Mouse (Mus musculus) heart, postnatal 10 days (tissue): ENCODE measurements at regions not wholly inside any gene's neighbourhood (a gene's known extent, or its start where the extent isn't known, plus 50 kb on each side); places are given as distances from the start of the nearest gene placed in this dataset.

Experiments
- DNase-seq, 2 experiments: peaks; one replicate each; pipeline ENCODE4 v3.0.0; 2021
- intact Hi-C: fragments of 180-260 bp; cut with DNase I; formaldehyde crosslinking; loops from one replicate; pipeline ENCODE4 v1.15.1; 2025

- intact Hi-C loops, result no loop called here
- no peak for DNase-seq
Measured at GRCm38 (mm10) chr3:149819863-149820262, 829.5 kb upstream of the Adgrl2 start.

GRCm38 (mm10) chr3:149819081-149819480 is 828.7 kb upstream of the Adgrl2 start:
- no peak for DNase-seq
- intact Hi-C loops, result no loop called here

DNA sequence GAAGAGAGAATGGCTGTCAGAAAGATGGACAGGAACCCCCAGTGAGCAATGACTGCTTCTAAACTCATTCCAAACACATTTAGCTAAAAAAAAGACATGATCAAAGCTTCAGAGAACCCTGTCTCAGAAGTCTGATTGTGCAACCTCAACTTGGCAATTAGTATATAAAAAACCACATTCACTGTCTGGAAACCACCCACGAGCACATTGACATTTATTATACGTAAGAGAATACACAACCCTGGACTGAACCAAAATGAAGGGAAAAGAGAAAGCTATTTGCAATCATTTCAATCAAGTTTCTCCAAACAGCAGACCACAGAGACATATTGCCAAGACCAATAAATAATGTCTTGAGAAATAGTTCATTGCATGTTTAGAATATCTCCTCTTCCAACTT is 820.7 kb upstream of the Adgrl2 start:
- no peak for DNase-seq
- intact Hi-C loops, result no loop called here

DNA sequence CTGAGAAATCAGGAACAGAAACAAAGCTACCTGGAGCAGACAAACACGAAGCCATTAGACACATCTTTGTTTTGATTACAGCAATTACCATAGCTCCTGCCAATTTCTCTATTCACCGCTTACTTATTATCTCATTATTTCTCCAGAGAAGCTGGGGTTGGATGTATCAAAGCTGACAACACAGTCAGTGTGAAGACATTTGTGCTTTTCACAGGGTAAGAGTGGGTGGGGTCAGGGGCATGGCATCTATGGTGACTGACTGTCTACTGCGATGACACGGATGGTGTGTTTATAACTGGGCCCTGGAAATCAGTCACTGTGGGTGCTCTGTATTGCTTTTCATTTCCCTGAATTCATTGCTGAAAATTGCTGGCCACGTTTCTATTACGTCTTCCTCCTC is 815.0 kb upstream of the Adgrl2 start:
- intact Hi-C loops, result no loop called here
- no peak for DNase-seq

DNA sequence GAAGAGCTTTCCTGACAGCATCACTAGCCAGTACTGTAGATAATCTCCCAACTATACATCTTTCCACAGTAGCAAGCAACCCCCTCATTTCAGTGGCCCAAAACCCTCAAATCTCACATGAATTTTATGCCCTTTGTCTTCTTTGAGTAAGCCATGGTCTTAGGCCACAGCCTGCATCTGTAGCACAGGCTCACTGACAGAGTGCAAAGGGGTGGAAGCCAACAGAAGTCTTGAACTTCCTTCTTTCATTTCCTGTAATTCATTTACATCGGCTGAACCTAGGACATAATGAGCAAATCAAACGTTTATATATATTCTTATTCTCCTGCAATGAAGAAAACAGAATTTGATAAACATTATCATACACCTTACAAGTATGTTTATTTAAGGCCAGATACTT is 805.8 kb upstream of the Adgrl2 start:
- DNase-seq, result no peak
- intact Hi-C loops, result no loop called here

- DNase-seq, result no peak
- intact Hi-C loops, result no loop called here
Measured at GRCm38 (mm10) chr3:149791593-149791992, 801.2 kb upstream of the Adgrl2 start.

GRCm38 (mm10) chr3:149786096-149786495 is 795.7 kb upstream of the Adgrl2 start:
- no peak for DNase-seq
- intact Hi-C loops, result no loop called here

DNA sequence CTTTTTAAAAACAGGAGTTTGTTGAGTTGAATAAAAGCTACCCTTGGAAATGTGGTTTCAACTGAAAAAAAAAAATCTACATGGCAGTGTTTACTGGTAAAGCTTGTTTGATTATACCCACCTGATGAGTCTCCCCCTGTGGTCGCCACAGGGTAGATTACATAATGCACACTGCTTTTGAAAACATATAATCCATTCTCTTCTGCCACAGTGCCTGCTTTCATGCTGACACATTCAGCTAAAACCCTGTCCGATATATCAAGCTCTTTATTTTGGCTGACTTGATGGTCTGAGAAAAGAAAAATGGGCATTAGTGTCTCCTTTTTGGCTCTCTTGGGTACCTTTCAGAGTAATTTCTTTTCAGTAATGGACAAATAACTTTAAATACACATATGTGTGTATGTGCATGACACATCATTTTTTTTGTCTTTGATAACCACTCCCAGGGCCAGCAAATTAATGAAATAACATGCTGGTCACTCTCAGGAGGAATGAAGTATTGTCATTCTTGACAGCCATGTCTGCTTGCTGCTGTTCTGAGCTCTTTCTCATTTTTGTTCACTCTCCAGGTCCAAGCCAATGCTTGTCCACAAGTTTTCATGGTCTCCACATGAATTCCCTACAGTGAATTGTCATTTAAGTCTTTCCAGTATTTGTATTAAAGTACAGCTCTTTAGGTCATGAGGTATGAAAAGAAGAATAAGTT is 793.7 kb upstream of the Adgrl2 start:
- intact Hi-C loops, result no loop called here
- DNase-seq, result no peak

DNA sequence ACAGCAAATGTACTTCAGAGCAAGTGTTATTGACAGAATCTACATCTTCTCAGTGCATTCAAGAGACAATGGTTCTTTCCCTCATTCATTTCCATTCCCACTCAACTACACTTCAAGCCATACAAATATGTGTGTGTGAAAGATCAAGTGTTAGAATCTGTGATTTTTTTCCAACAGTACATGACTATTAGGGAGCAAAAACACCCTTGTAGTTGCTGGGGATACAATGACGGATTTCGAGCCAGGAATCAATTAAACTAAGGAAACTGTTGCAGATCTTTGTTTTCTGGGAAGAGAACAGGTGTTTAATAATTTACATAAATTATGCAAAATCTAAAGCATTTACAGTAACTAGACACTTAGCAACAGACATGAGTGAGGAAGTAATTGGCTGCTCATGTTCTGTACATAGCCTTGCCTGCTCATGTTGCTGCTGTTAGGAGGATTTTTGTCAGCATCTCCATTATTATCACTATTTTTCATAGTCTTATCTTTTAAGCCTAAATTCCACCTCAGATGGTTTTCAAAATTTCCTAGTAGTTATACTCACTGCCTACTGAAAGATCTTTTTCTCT is 777.6 kb upstream of the Adgrl2 start:
- intact Hi-C loops, result no loop called here
- no peak for DNase-seq

- intact Hi-C loops, result no loop called here
- DNase-seq, result no peak
Measured at GRCm38 (mm10) chr3:149761245-149761644, 770.9 kb upstream of the Adgrl2 start.

DNA sequence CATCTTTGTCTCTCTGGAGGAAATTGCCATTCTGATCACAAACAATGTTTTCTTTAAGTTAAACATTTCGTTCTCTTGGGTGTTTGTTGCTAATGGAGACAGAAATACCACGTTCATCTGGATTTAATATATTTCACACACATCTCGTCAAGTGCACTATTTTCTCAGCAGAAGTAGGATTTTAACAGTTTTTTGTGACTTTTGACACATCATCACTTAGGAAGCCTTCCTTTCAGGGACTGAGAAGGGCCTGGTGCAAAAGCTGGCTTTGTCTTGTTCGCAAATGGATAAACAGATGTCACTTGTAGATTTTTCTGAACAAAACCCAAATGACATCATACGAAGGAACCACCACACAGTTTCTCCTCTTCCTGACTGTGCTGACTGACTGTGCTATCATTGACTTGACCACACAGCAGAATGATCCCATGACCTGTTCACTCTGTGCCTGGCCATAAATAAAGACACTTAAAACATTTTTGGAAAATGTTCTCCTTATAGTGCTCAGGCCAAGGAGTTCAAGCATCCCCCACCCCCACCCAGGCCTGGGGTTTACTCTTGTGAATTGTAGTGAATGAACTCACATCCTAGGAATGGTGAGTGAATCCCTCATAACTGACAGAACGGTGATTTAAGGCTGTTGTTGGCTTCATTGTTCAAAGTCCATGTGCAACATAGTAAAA is 767.7 kb upstream of the Adgrl2 start:
- intact Hi-C loops, result no loop called here
- DNase-seq, result peak; percentile 1

DNA sequence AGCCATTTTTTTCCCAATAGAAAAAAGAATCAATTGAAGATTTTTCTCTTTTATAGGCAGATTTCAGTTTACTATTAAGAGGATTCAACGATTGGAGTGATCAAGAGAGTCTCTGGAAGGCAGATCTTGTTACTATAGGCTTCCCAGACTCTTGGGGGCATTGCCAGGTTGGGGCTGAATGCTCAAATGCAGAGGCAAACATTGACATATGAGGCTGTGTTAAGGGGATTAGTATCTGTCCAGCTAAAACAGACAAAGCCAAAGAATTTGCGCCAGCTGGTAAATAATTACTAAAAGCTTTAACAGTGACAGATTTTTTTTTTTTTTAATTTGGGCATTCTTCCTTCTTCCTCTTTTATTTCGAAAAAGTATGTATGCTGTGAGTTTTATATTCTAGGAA is 745.7 kb upstream of the Adgrl2 start:
- intact Hi-C loops, result no loop called here
- DNase-seq, result no peak

GRCm38 (mm10) chr3:149726212-149726611 is 735.9 kb upstream of the Adgrl2 start:
- peak; percentile 13 to 37 for DNase-seq
- intact Hi-C loops, result no loop called here

DNA sequence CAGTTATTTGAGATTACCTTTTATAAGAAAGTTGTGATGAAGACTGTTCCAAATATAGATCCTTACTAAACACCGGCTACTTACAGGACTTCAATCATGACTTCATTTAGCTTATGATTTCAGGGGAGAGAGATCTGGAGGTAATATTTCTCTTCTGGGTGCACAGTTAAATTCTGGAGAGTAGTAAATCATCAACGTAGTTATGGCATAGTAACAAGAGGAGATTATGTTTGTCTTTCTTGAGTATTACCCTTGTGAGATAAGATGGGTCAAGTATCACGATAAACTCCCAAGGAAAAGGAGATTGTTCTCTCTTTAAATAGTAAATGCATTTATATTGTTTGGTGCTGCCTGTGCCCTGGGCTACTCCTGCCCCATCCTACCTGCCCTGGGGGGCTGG is 734.5 kb upstream of the Adgrl2 start:
- intact Hi-C loops, result loop anchor here (5.0 kb wide), 1 partner anchor 218 kb away; no protein-coding TSS in a partner anchor
- no peak for DNase-seq

DNA sequence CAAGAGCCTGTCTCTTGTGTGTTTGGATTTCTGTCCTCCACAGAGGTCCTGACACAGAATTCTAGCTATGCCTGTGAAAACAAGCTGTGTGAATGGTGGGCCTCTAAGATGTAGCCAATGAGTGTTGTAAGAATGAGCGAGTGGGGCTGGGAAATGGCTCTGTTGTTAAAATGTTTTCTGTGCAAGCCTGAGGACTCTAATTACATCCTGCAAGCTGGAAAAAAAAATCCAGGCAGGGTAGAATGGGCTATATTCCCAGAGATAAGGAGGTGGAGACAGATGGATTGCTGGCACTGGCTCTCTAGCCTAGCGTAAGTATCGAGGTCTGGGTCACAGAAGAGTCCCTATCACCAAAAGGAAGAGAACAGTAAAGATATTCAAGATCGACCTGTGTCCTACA is 731.5 kb upstream of the Adgrl2 start:
- intact Hi-C loops, result loop anchor here (5.0 kb wide), 1 partner anchor 215 kb away; no protein-coding TSS in a partner anchor
- DNase-seq, result peak; percentile 61 to 63

- DNase-seq, result no peak
- intact Hi-C loops, result loop anchor here (5.0 kb wide), 1 partner anchor 213 kb away; no protein-coding TSS in a partner anchor
Measured at GRCm38 (mm10) chr3:149720306-149720705, 730.0 kb upstream of the Adgrl2 start.

- intact Hi-C loops, result no loop called here
- no peak for DNase-seq
Measured at GRCm38 (mm10) chr3:149705724-149706123, 715.4 kb upstream of the Adgrl2 start.

DNA sequence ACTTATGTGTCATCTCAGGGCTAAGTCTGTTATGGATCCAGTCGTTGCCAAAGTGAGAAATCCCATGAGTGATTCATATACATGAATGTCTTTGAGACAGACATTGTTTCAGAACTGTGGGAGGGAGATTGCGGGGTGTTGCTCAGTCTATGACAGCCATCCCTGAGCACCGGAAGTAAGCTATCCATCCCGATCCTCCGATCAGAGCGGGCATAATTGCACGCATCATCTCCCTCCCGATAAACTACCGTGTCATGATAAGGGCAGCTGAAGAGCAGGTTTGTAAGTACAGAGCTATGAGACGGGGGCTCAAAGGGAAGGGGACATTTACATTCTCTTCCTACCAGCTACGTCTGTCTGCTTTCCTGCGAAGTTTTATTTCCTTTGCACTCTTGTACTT is 715.0 kb upstream of the Adgrl2 start:
- no peak for DNase-seq
- intact Hi-C loops, result no loop called here

GRCm38 (mm10) chr3:149704478-149704877 is 714.1 kb upstream of the Adgrl2 start:
- intact Hi-C loops, result no loop called here

DNA sequence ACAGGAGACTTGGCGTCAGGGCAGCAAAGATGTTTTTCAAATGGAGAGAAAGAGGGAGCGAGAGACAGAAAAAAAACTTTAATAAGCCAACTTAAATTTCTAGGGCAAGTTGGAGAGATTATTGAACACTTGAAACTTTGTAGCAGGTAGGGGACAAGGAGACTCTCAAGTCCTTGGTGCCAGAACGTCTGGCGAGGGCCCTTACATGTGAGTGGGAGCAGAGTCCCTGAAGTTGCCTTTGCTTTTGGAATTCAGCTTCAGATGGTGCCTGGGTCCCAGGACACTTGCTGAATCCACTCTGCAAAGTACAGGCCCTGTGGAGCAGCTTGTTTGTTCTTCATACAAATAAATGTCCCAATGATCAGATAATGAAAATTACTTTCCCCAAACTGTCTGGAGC is 693.2 kb upstream of the Adgrl2 start:
- no peak for DNase-seq
- intact Hi-C loops, result no loop called here

More at GRCm38 (mm10) chr3:149704478-149704877, 714.1 kb upstream of the Adgrl2 start:
- DNase-seq, result no peak

- no peak for DNase-seq
- intact Hi-C loops, result no loop called here
Measured at GRCm38 (mm10) chr3:149682246-149682645, 691.9 kb upstream of the Adgrl2 start.

- intact Hi-C loops, result no loop called here
- DNase-seq, result no peak
Measured at GRCm38 (mm10) chr3:149673926-149674325, 683.6 kb upstream of the Adgrl2 start.
